Mouse (Mus musculus): ENCODE measurements at regions not wholly inside any gene's neighbourhood (a gene's known extent, or its start where the extent isn't known, plus 50 kb on each side); places are given as distances from the start of the nearest gene placed in this dataset.

GRCm38 (mm10) chrX:143462632-143463031 is 55.8 kb upstream of the Pak3 start:
- DNase-seq = peak in 1 of 2 experiments; percentile 10

GRCm38 (mm10) chrX:143448636-143449346 is 54.7 kb upstream of the Chrdl1 start:
- peak in 1 of 2 experiments; percentile 3 for DNase-seq

DNA sequence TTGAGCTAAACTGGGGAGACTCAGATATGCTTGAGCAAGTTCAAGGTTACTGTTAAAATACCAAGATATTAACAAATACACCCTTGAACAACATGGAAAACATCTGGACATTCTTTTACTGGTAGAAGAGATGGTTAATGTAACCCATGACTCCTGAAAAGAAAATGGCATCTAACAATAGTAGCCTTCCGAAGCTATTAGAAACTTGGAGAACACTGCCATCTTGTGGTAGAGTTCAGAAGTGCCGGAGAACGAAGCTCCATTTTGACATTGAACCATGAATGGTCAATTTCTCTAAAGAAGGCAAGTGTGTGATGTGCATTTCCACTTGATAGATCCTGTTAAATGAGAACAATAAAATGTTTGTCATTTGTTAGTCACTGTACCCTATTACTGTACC is 50.5 kb upstream of the Chrdl1 start:
- peak; percentile 35 to 55 for DNase-seq
